Mouse (Mus musculus) embryonic facial prominence, embryonic 14.5 days (tissue): ENCODE data around the gene Tpd52l1. TPM values are rescaled to one million over a fixed set of nuclear protein-coding genes. Genes with fewer than 3 reads are reported as not detected.

Source experiments
- ATAC-seq: fragments of 200-750 bp; cut with Nextera tagmentation; 2 replicates; pipeline ENCODE4 v1.8.0; 2017; ENCODE audit warnings: low read depth, moderate number of reproducible peaks, moderate TSS enrichment
- DNase-seq: peaks from one replicate; pipeline ENCODE4 v3.0.0-alpha.2; 2015; ENCODE audit warnings: low spot score
- H3K27ac ChIP-seq: fragments of 300-500 bp; sonication (generic); replicated peaks from 2 replicates; pipeline ENCODE4 v1.5.1; 2014; ENCODE audit warnings: low read depth, mild to moderate bottlenecking, low read length, moderate library complexity
- H3K27me3 ChIP-seq: fragments of 300-500 bp; sonication (generic); replicated peaks from 2 replicates; pipeline ENCODE4 v1.6.1; 2014; ENCODE audit warnings: low read length; ENCODE audit not compliant: control insufficient read depth, insufficient read depth
- H3K36me3 ChIP-seq: fragments of 300-500 bp; sonication (generic); 2 replicates; pipeline ENCODE4 v1.6.1; 2014; ENCODE audit warnings: low read length, mixed read lengths; ENCODE audit not compliant: control insufficient read depth, insufficient read depth
- H3K4me1 ChIP-seq: fragments of 300-500 bp; sonication (generic); 2 replicates; pipeline ENCODE4 v1.6.1; 2014; ENCODE audit warnings: antibody characterized with exemption, low read length; ENCODE audit not compliant: control insufficient read depth, insufficient read depth
- H3K4me2 ChIP-seq: fragments of 300-500 bp; sonication (generic); 2 replicates; pipeline ENCODE4 v1.6.1; 2014; ENCODE audit warnings: low read depth, mild to moderate bottlenecking, low read length, moderate library complexity, mixed read lengths
- H3K4me3 ChIP-seq: fragments of 300-500 bp; sonication (generic); 2 replicates; pipeline ENCODE4 v1.5.1; 2014; ENCODE audit warnings: low read depth, mild to moderate bottlenecking, low read length
- H3K9ac ChIP-seq: fragments of 300-500 bp; sonication (generic); 2 replicates; pipeline ENCODE4 v1.6.1; 2014; ENCODE audit warnings: low read depth, mild to moderate bottlenecking, low read length, moderate library complexity, mixed read lengths
- H3K9me3 ChIP-seq: fragments of 300-500 bp; sonication (generic); 2 replicates; pipeline ENCODE4 v1.6.1; 2016; ENCODE audit warnings: low read length; ENCODE audit not compliant: control insufficient read depth
- WGBS: fragments of 180-500 bp; shearing (Covaris S2); extraction: QIAGEN DNeasy Blood & Tissue Kit; methylation state at CpG from one replicate; pipeline ENCODE4 v1.1.7; 2014; 5-methylcytosine and 5-hydroxymethylcytosine counted together
- polyA plus RNA-seq: library from polyadenylated mRNA; unstranded; fragments of >200 nt; fragmentation: Nextera tagmentation; extraction: Ambion mirVana; gene quantifications from 2 replicates; pipeline ENCODE4 v1.2.1, GENCODE M21; 2014

The Tpd52l1 gene
- polyA plus RNA-seq, 1 experiment from 2014 or later: 36.3 TPM

DNA sequence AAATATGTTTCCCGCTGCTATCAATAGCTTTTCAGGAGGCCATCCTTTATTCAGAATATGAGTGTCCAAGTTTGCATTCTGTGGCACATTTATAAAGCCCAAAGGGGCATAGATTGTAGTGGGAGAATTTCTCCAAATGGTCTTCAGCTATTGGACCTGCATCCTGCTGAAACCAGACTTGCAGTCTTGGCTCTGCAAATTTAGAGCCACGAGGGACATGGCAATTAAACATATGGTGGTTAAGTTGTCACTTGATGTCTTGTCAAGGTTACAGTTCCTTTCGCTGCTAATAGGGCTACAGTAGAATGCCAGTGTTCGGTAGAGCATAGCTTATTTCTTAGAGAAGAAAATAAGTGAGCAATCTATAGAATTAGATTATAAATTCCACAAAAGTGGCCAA is 148.7 kb downstream of the Tpd52l1 start:
- H3K4me1 ChIP-seq: no peaks in the 10 kb centered on the region
- no peak for ATAC-seq
- no peaks in the 10 kb centered on the region for H3K27me3 ChIP-seq
- H3K36me3 ChIP-seq: no peaks in the 10 kb centered on the region
- no peak overlapping the region for H3K9ac ChIP-seq
- H3K27ac ChIP-seq: no peak overlapping the region
- no peak overlapping the region for H3K4me2 ChIP-seq
- no peak for DNase-seq
- H3K4me3 ChIP-seq: no peak overlapping the region
- no peaks in the 10 kb centered on the region for H3K9me3 ChIP-seq
- 50% methylated on average over 4 of the region's 4 CpGs for WGBS

DNA sequence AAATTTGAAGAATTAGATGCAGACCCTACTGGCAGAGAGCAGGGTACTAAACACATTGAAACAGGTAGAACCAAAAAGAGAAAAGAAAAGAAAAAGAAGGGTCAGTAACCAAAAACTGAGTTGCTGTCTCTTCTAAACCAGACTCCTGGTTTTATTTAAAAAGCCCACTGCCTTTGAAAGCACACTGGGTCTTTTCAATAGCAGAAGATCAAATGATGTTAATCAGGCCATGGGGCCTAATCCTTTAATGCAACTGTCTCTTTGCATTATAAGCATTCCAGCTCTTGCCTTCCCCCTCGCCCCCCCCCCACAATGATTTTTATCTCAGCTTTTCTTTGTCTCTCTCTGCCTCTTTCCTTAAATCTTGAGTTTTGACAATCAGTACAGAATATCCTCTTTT is 149.3 kb downstream of the Tpd52l1 start:
- no peaks in the 10 kb centered on the region for H3K9me3 ChIP-seq
- H3K36me3 ChIP-seq: no peaks in the 10 kb centered on the region
- H3K27ac ChIP-seq: no peak overlapping the region
- 38% methylated on average over 1 of the region's 1 CpGs for WGBS
- no peak overlapping the region for H3K4me2 ChIP-seq
- no peaks in the 10 kb centered on the region for H3K27me3 ChIP-seq
- H3K4me1 ChIP-seq: no peaks in the 10 kb centered on the region
- no peak overlapping the region for H3K9ac ChIP-seq
- DNase-seq (no peak), ATAC-seq (no peak)
- H3K4me3 ChIP-seq: no peak overlapping the region

DNA sequence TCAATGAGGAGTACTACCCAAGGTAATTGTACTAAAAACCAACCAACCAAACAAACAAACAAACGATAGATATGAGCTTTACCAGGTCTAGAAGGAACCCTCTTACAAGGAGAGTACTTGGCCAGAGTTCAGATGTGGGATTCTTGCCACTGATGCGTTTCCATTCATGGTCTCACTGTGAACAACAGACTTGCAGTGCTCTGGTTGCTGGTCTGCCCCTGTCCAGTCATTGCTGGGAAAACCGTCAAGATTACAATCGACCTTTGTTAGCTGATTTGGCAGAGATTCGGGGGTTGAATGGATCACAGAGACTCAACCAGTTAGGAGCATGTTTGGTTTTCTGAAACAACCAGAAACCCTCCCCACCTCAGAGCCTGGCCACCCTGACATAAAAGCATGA is 150.1 kb downstream of the Tpd52l1 start:
- DNase-seq (peak; percentile 19), ATAC-seq (no peak)
- H3K27me3 ChIP-seq: no peaks in the 10 kb centered on the region

DNA sequence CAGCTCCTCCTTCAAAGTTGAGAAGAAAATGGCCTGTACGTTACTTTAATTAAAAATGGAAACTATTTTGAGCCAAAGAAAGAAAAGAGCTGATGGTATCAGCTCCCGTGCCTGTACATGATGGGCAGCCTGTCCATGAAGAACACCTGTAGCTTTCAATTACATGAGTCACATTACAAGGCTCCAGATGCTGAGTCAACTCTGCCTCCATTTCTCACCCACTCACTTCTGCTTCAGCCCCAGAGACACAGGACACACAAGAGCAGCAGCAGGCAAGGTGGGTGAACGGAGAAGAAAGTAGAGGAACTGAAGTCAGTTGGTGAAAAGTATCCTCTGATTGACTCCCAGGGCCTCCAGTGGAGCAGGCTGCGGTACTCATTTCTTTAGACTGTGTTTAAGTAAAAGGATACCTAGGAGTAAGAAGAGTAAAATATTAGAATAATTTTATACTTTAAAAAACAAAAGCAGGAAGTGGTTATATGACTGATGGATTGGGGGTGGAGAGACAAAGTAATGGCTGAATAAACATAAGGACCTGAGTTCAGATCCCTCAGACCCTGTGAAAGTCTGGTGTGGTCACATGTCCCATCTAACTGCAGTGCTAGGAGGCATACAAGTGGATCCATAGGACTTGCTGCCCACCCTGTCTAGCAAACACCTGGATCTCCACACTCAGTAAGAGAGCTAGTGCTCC is 156.9 kb downstream of the Tpd52l1 start:
- no peak for ATAC-seq
- H3K4me2 ChIP-seq: no peak overlapping the region
- no peaks in the 10 kb centered on the region for H3K4me1 ChIP-seq
- H3K4me3 ChIP-seq: no peak overlapping the region
- DNase-seq: no peak
- no peaks in the 10 kb centered on the region for H3K36me3 ChIP-seq
- WGBS: 79% methylated on average over 4 of the region's 4 CpGs
- no peak overlapping the region for H3K9ac ChIP-seq
- H3K27me3 ChIP-seq: no peaks in the 10 kb centered on the region
- H3K9me3 ChIP-seq: no peaks in the 10 kb centered on the region
- H3K27ac ChIP-seq: no peak overlapping the region

More for the DNA sequence above, 150.1 kb downstream of the Tpd52l1 start:
- no peak overlapping the region for H3K4me3 ChIP-seq
- H3K9ac ChIP-seq: no peak overlapping the region
- H3K36me3 ChIP-seq: no peaks in the 10 kb centered on the region
- no peak overlapping the region for H3K4me2 ChIP-seq
- no peaks in the 10 kb centered on the region for H3K9me3 ChIP-seq
- no peaks in the 10 kb centered on the region for H3K4me1 ChIP-seq
- WGBS: 32% methylated on average over 5 of the region's 5 CpGs
- H3K27ac ChIP-seq: no peak overlapping the region

DNA sequence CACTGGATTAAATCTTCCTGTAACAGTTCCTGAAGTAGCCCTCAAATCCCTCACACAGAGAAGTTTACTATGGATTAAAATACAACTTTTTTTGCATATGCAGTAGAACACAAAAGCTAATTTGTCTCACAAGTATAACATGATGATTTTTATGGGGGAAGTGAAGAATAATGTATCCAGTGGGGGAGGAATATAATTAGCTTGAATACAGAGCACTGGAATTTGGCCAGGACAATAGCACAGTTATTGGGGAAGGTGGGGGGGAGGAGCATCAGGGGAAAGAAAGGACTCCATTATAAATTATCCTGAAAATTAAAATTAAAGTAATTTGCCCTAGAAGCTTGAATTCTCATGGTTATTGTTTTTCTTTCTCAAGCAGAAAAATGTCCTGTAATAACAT is 158.0 kb downstream of the Tpd52l1 start:
- no peak overlapping the region for H3K9ac ChIP-seq
- H3K4me3 ChIP-seq: no peak overlapping the region
- H3K9me3 ChIP-seq: no peaks in the 10 kb centered on the region
- H3K4me1 ChIP-seq: no peaks in the 10 kb centered on the region
- ATAC-seq (no peak), DNase-seq (no peak)
- H3K4me2 ChIP-seq: no peak overlapping the region
- no peaks in the 10 kb centered on the region for H3K27me3 ChIP-seq
- H3K27ac ChIP-seq: no peak overlapping the region
- no peaks in the 10 kb centered on the region for H3K36me3 ChIP-seq

Other genes with a start within 250 kb of the Tpd52l1 start
- gene Hddc2, start 132.6 kb downstream of the Tpd52l1 start, polyA plus RNA-seq: 60.2 and 66.6 TPM in 2 replicates
- 3.3 and 3.8 TPM in 2 replicates for gene Rnf217, start 163.2 kb upstream of the Tpd52l1 start, polyA plus RNA-seq